ENCODE assay signal across 27 mouse cellular contexts in the genomic region with DNA sequence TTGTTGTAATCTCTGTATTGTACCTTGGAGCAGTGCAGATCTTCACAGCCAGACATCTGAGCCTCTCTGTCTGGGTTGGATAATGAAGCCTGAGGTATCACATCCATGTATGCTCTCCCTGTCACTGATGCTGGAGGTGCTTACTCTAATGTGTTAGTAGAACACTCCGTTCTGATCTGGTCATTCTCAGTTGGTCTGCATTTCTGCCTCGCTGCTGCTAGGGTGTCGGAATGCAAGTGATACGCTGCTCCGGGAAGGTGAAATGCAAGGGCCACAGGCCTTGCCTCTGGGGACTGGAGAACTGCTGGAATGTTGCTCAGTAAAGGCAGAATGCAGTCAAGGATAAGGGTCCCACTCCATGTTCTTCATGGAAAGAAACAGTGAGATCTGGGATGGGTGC.
DNase-seq lines count a peak whose midpoint lies in the region; TF ChIP-seq lines count a peak whose summit lies in the region.
"Had no signal": no experiment of that assay in that cellular context is flagged by ENCODE, and none has a peak within 500 bp of the region (broad histone marks: within the 10 kb centered on the region; RNA-seq: fewer than 3 reads in every experiment).

No protein-coding gene starts in this region.

- no peak overlapping the region for H3K4me3 ChIP-seq in heart, embryonic 10.5 days
- H3K4me3 ChIP-seq in testis, adult 2 months (ENCODE audit: control insufficient read depth, low read depth, low read length), result no peak overlapping the region
- H3K4me3 ChIP-seq: embryonic facial prominence, embryonic 10.5 days; embryonic facial prominence, embryonic 13.5 days; erythroblast, embryonic 14.5 days; forebrain, embryonic 12.5 days; forebrain, embryonic 15.5 days; heart, adult 2 months; heart, embryonic 13.5 days; hindbrain, embryonic 12.5 days; hindbrain, embryonic 15.5 days had no signal

- H3K4me1 ChIP-seq in heart, embryonic 10.5 days, result peaks cover 6% of the 10 kb centered on the region; the same call in 1 of the 2 replicates
- no peaks in the 10 kb centered on the region for H3K4me1 ChIP-seq in testis, adult 2 months (ENCODE audit: control insufficient read depth, insufficient read depth, low read length)
- H3K4me1 ChIP-seq: forebrain, embryonic 12.5 days; forebrain, embryonic 15.5 days; hindbrain, embryonic 12.5 days; hindbrain, embryonic 15.5 days had no signal

- TF ChIP-seq CTCF in testis, adult 2 months (IDR thresholded peaks at IDR 0.05; ENCODE audit: control insufficient read depth, insufficient read depth, insufficient replicate concordance, low read depth, low read length), result no peak

- no peak for DNase-seq in heart, embryonic 10.5 days (ENCODE audit: low spot score)
- no peak for DNase-seq in heart, adult 9 months (ENCODE audit: low spot score in 2 of 2)
- DNase-seq in kidney, postnatal 10 days, result peak; percentile 3
- no peak for DNase-seq in kidney, adult 8-10 months
- DNase-seq in testis, postnatal 10 days (ENCODE audit: low spot score), result no peak
- DNase-seq: adrenal gland, postnatal 36 days; B cell, adult 2 months; cerebellum, adult 11 months; cerebellum, adult 8-10 months; cerebellum, postnatal 10 days; cerebellum, postnatal 36 days; embryo, embryonic 11 days; gastrocnemius, postnatal 25 days; heart, adult 2 months; heart, postnatal 10 days had no signal

- 0 out of 2 replicates have a peak overlapping the region, but pooled peaks have one; percentile 42 for H3K27ac ChIP-seq in heart, embryonic 10.5 days
- peak overlapping the region; percentile 49; the same call in 1 of the 2 replicates for H3K27ac ChIP-seq in testis, adult 2 months (ENCODE audit: control insufficient read depth, insufficient read depth, low read depth, low read length)
- H3K27ac ChIP-seq: embryonic facial prominence, embryonic 10.5 days; embryonic facial prominence, embryonic 13.5 days; forebrain, embryonic 12.5 days; forebrain, embryonic 15.5 days; heart, adult 2 months; heart, embryonic 13.5 days; hindbrain, embryonic 12.5 days; hindbrain, embryonic 15.5 days had no signal

- H3K36me3 ChIP-seq in heart, embryonic 10.5 days, result no peaks in the 10 kb centered on the region
- H3K36me3 ChIP-seq in testis, adult 2 months (ENCODE audit: control insufficient read depth, insufficient read depth, low read length), result no peaks in the 10 kb centered on the region
- H3K36me3 ChIP-seq: embryonic facial prominence, embryonic 10.5 days; embryonic facial prominence, embryonic 13.5 days; forebrain, embryonic 12.5 days; forebrain, embryonic 15.5 days; G1E; heart, embryonic 13.5 days; hindbrain, embryonic 12.5 days; hindbrain, embryonic 15.5 days had no signal

- no peaks in the 10 kb centered on the region for H3K9me3 ChIP-seq in heart, embryonic 10.5 days
- H3K9me3 ChIP-seq: embryonic facial prominence, embryonic 10.5 days; forebrain, embryonic 12.5 days; forebrain, embryonic 15.5 days; G1E; heart, embryonic 13.5 days; hindbrain, embryonic 12.5 days; hindbrain, embryonic 15.5 days had no signal

- WGBS in heart, embryonic 10.5 days, result 66% methylated on average over 5 of the region's 5 CpGs

- H3K27me3 ChIP-seq in heart, embryonic 10.5 days (ENCODE audit: insufficient read depth, poor library complexity, severe bottlenecking), result no peaks in the 10 kb centered on the region
- H3K27me3 ChIP-seq in testis, adult 2 months (ENCODE audit: control insufficient read depth, insufficient read depth, low read length), result no peaks in the 10 kb centered on the region
- H3K27me3 ChIP-seq: CH12.LX; embryonic facial prominence, embryonic 13.5 days; forebrain, embryonic 12.5 days; forebrain, embryonic 15.5 days; heart, embryonic 13.5 days; hindbrain, embryonic 12.5 days; hindbrain, embryonic 15.5 days; Patski had no signal

- TF ChIP-seq POLR2A in testis, adult 2 months (IDR thresholded peaks at IDR 0.05; ENCODE audit: control insufficient read depth, low read depth, low read length), result no peak
